Mouse (Mus musculus): ENCODE data around the gene Zfp69. TPM values are rescaled to one million over a fixed set of nuclear protein-coding genes. Genes with fewer than 3 reads are reported as not detected.

Zfp69 gene
- total RNA-seq, 2 experiments from 2014 or later: 3.5 to 3.6 TPM

DNA sequence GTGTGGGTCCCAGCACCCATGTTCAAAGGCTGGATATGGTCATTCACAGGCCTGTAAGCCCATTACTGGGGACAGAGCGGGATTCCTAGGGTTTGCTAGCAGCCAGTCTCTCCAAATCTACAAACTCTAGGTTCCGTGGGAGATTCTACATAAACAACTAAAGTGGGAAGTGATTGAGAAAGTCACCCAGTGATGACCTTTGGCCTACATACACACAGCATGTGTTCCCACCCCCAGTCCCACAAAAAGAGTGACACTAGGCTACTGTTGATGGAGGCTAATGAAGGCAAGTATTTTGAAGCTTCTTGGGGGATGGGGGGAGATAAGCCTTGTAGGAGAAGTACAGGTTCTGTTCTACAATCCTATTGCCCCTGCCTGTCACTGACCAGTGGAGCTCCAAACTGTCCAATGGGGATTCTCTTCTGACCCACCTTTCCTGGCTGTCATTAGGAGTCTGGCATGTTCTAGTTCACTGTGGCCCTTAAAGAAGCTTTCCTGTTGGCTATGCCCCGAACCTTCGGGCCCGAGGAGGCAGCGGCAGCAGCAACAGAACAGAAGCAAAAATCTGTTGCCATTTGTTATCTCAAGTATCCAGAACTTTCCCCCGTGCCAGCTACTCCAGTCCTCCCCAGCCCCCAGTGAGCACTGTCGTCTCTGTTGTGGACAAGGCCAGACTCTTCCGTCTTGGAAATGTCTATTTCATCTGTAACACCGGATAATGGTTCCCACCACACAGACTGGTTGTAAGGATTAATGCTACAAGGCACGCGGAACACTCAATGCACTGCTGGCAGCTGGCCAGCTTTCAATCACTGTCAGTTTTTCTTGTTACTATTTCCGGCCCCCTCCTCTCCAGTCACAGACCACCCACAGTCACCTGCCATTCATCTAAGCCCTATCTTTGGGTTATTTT, 66.0 kb downstream of the Zfp69 start:
- no peak for DNase-seq

DNA sequence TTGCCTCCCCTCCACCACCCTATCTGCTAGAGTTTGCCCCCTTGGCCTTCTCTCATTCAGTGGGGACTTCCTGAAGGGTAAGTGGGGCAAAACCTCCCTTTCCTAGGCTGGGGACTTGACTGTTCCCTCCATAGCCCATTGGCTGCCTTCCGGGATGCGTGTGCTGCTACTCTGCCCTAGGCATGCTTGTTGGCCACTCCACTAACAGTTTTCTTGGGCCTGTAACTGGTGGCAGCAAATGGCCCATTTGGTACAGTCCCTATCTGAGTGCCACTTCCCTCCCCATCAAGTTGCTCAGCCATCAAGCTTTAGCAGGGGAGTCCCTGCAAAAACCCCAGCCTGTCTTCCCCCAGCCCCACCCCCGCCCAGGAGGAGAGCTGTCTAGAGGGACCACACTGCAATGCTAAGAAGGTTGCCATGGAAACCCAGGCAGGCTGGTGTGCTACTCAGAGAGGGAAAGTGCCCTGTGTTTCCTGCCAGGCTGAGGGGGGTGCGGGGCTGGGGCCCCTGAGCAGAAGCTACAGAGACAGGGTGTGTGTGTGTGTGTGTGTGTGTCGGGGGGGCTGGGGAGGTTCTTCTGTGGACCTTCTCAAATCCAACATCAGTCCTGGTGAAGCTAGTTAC, 69.4 kb downstream of the Zfp69 start:
- no peak for DNase-seq

DNA sequence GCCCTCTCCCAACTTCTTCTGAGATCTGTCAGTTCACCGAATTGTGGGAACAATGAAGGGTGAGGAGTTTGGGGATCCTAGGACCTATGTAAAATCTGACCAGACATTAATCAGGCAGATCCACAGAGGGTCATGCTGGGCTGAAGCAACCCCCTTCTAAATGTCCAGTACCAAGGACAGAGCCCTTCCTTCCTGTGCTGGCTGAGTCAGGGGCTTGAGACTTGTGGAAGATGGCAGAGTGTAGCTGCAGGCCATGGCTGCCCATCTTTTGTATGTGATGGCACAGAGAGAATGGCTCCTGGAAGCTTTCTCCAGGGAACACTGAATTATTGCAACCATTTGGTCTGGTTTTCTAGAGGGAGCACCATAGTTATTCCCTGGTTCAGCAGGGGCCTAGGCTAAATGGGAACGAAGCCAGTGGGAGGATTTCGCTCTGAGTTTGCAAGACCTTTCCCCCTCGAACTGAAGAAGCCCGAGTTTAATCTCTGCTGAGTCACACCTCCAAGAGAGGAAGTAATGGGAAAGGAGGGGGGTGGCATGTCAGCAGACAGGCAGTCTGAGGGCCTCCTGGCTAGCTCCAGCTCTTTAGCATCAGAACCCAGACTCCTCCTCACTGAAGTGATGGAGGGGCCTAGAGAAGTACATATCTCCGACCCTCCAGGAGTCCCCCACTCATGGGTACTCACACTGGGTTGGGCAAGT, 70.6 kb downstream of the Zfp69 start:
- no peak for DNase-seq

Small RNA genes within 50 kb of the gene (microRNA-seq; reads per million reads assigned to microRNA genes)
- gene Mir7015: 1.4 reads per million

Other genes with a start within 250 kb of the Zfp69 start
- 1 to 10 TPM; 4.1 to 7.7 TPM for gene Kcnq4, start 203.1 kb downstream of the Zfp69 start, total RNA-seq (2021)
- gene Nfyc, start 120.1 kb downstream of the Zfp69 start, total RNA-seq (2021): 10 to 100 TPM; 44.4 to 70.7 TPM
- 1 to 10 TPM; 6.2 to 6.5 TPM for gene Rims3, start 96.9 kb downstream of the Zfp69 start, total RNA-seq (2021)
- 10 to 100 TPM in 1 of 2 experiments, 1 to 10 TPM in 1; 9.7 to 13.4 TPM for gene Exo5, start 26.7 kb downstream of the Zfp69 start, total RNA-seq (2021)
- 10 to 100 TPM; 34.1 to 34.4 TPM for gene Smap2, start 65.5 kb upstream of the Zfp69 start, total RNA-seq (2021)
- 1 to 10 TPM; 1.3 to 2.3 TPM for gene Col9a2, start 87.7 kb upstream of the Zfp69 start, total RNA-seq (2021)
- gene Zmpste24, start 146.5 kb upstream of the Zfp69 start, total RNA-seq (2021): 10 to 100 TPM; 30.8 to 31.1 TPM
- gene Tmco2, start 157.5 kb upstream of the Zfp69 start, total RNA-seq (2021): not detected

Data from adrenal gland, postnatal 10 days (tissue).